Mouse (Mus musculus) monocyte, adult 5-6 weeks (primary cell): ENCODE measurements around the gene Tmem127. TPM values are rescaled to one million over a fixed set of nuclear protein-coding genes. Genes with fewer than 3 reads are reported as not detected.
"Not testable (repeated sequence)": the region's sequence is repeated elsewhere in the genome, so short reads cannot be mapped to it uniquely, and the experiment has no call there.

Experiments used
- ATAC-seq: fragments of 153-309, 156-312 bp; replicated peaks from 2 replicates; pipeline ENCODE4 v1.8.0; 2017; ENCODE audit warnings: mild to moderate bottlenecking; ENCODE audit not compliant: low TSS enrichment, insufficient number of reproducible peaks, severe bottlenecking, poor library complexity, low FRiP score
- total RNA-seq: library from RNA; stranded (forward); fragments of 200-1000, 200-491, 200-594 nt; gene quantifications from 3 replicates; pipeline ENCODE4 v1.2.3, GENCODE M21; 2017

Gene Tmem127
- 43.9 to 86.2 TPM (median 50.4 TPM) in 3 replicates for total RNA-seq

DNA sequence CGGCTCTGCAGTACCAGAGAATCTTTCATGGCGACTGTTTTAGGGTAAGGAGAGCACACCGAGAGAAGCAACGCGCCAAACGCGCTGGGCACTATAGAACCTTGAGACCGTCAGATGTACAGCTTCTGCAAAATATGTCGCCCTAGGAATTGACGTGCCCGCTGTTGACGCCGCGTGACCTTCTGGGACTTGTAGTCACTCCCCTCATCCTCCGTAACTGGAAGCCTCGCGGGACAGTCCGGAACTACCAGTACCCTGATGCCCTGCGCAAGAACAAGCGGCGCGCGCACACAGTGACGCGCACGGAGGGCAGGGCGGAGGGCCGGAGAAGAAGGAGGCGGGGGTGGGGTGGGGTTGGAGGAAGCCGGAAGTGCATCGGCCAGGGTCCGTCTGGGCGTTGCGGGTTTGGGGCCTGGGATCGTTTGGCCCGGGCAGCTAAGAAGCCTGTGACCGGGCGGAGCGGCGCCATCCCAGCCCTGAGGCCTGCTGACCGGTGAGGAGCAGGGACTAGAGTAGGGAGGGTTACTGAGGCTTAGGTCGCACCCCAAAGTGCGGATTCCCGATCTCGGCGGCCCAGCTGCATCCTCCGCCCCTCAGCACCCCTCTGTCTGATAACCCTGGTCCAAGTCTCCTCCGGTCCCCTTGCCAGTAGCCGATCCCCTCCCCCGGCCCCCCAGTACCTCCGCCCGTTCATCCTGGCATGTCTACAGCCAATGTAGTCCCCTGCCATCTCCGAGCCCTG lies at the start of gene Tmem127, which contains the start of gene Ciao1:
Gene Tmem127 (plus strand): TSS at position 317 of the 742 bp plus-strand sequence.
Gene Ciao1 (minus strand): TSS at position 225 of the 742 bp plus-strand sequence.
- ATAC-seq = peak; percentile 96

- no peak for ATAC-seq
These were observed 42.8 kb upstream of the Tmem127 start for GRCm38 (mm10) chr2:127204932-127205331.

- ATAC-seq = not testable (repeated sequence)
These were observed 41.8 kb upstream of the Tmem127 start for GRCm38 (mm10) chr2:127205936-127206335.

GRCm38 (mm10) chr2:127206916-127207315 lies 40.8 kb upstream of the Tmem127 start:
- ATAC-seq = no peak

DNA sequence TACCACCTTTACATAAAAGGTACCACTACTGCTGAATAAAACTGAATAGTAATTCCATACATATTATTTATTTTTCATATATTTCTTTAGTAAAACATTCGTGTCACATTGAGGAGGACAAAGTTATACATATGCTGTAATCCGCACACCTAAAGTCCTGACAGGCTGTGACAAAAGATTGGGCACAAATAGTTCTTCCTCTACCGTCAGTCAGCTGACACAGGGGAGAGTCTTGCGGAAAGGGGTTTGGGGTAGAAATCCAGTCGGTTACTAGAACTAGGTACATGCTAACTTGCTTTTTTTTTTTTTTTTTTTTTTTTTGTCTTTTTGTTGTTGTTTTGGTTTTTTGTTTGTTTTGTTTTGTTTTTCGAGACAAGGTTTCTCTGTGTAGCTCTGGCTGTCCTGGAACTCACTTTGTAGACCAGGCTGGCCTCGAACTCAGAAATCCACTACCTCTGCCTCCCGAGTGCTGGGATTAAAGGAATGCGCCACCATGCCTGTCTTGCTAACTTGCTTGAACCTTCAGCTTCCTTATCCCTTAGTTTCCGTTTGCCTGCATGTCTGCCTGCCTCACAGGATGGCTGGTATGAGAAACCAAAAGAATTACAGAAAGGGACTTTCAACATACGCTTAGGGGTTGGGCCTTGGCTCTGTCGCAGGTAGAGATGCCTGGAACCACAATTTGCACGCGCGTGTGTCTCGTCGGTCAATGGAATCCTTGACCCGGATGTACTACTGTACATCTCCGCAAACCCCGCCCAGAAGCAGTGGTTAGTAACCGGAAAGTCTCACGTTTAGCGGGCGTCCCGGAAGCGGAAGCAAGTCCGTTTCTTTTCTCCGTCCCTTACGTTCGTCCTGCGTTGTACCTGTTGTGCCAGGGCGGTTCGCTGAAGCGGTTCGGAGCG lies 39.9 kb upstream of the Tmem127 start, which contains the start of the genes 1810024B03Rik and Snrnp200:
Gene 1810024B03Rik (minus strand): TSS at position 734 of the 905 bp plus-strand sequence.
Gene Snrnp200 (plus strand): TSS at position 840 of the 905 bp plus-strand sequence.
- peak; percentile 99 for ATAC-seq

DNA sequence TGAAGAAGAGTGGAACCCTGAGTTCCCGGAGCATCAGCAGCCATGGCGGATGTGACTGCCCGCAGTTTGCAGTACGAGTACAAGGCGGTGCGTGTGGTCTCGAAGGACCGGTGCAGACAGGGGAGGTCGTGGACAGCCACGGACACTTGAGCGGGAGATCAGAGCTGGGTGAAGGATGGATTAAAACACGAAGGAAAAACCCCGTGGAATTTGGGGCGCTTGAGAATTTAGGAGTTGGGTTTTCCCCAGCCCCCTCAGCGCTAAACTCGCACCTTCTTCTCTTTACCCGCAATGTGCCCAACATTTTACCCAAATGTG lies 39.3 kb upstream of the Tmem127 start:
- no peak for ATAC-seq

DNA sequence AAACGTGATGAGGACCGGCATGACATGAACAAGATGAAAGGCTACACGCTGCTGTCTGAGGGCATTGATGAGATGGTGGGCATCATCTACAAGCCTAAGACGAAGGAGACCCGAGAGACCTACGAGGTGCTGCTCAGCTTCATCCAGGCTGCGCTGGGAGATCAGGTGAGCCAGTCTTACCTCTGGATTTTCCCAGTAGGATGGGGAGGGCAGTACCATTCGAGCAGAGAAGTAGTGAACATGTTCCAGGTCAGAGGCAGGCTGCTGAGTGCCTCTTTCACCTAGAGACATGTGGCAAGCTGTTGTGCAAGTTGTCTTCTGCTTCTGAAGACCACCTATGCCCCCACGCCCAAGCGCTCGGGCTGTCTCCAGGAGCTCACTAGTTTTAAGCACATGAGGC lies 37.0 kb upstream of the Tmem127 start:
- no peak for ATAC-seq

DNA sequence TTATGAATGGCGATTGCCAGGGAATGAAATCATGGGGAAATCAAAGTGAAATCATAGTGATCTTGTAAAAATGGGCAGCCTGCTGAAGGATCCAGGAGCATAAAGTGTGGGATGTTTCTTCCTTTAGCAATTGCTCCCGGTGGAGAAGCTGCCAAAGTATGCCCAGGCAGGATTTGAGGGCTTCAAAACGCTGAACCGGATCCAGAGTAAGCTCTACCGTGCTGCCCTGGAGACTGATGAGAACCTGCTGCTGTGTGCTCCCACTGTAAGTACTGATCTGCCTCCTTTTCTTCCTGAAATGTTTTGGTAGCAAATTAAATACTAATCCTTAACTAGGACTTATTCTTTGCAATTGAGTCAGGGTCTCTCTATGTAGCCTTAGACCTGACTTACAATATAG lies 30.0 kb upstream of the Tmem127 start:
- no peak for ATAC-seq

DNA sequence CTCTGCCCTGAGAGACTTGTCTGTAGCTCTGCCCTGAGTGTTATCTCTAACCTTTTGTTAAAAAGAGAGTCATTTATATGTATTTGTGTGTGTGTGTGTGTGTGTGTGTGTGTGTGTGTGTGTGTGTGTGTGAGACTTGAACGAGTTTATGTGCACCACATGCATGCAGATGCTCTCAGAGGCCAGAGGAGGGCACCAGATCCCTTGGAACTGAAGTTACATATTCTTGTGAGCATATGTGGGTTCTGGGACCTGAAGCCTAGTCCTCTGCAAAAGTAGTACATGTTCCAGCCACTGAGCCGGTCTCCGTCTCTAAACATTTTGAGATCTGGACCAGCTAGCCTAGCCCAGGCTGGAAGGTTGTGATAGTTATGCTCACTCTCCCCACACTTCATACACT lies 22.4 kb upstream of the Tmem127 start:
- ATAC-seq = no peak

DNA sequence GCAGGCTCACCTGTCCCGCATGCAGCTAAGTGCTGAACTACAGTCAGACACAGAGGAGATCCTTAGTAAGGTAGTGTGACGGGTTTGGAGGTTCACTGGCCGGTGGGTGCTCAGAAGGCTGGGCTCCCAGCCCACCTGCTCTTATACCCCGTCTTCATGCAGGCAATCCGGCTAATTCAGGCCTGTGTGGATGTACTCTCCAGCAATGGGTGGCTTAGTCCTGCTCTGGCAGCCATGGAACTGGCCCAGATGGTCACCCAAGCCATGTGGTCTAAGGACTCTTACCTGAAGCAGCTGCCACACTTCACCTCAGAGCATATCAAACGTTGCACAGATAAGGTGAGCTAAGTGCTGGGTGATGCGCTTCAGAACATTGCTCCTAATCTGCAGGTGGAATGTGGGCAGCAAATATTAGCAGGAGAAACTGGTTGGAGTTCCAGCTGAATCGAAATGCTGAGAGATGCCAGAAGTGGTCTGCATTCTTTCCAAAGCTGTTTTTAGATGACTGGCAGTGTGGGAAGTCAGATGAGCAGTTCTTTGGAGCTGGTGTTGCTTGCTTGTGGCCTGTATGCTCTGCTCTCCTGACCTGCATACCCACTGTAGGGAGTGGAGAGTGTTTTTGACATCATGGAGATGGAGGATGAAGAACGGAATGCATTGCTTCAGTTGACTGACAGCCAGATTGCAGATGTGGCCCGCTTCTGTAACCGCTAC lies 9.7 kb upstream of the Tmem127 start:
- ATAC-seq = no peak

DNA sequence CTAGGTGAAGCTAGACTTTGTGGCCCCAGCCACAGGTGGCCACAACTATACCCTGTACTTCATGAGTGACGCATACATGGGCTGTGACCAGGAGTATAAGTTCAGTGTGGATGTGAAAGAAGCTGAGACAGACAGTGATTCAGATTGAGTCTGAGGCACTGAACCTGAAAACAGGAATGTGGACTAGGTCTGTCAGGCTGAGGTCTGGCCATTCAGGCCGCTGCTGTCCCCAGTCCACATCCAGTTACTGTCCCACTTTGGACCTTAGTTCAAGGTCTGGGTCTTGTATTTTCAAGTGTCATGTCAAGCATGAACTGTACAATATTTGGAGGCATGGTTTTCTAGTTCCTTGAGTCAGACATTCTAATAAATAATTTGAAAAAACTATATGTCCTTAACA lies 7.6 kb upstream of the Tmem127 start:
- ATAC-seq = no peak

GRCm38 (mm10) chr2:127248334-127249004 lies 761 bp downstream of the Tmem127 start:
- no peak for ATAC-seq

GRCm38 (mm10) chr2:127250291-127251008 lies 2.7 kb downstream of the Tmem127 start:
- no peak for ATAC-seq

- ATAC-seq = no peak
These were observed 3.7 kb downstream of the Tmem127 start for GRCm38 (mm10) chr2:127251457-127251856.

- ATAC-seq = no peak
These were observed 4.3 kb downstream of the Tmem127 start for GRCm38 (mm10) chr2:127251880-127252527.

DNA sequence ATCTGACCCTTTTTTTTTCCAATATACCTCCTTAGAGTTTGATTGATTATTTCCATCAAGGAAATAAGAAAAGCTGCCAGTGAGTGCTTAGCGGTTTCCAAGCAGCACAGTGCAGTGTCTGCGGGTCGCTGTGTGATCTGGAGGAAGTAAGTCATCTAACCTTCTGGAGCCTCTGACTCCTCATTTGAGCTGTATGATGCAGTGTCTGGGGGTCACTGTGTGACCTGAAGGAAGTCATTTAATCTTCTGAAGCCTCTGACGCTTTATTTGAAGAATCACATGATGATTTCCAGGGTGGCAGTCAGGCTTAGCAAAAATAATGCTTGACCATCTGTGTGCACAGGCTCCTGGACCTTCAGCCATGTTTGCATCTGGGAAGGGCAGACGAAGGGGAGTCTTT lies 5.1 kb downstream of the Tmem127 start:
- ATAC-seq = no peak

GRCm38 (mm10) chr2:127254604-127255134 lies 7.0 kb downstream of the Tmem127 start:
- no peak for ATAC-seq
